Mouse (Mus musculus): ENCODE results near the gene Rab26. TPM values are rescaled to one million over a fixed set of nuclear protein-coding genes. Genes with fewer than 3 reads are reported as not detected.

Gene Rab26
- polyA plus RNA-seq, 1 experiment from 2014 or later = 1.2 TPM

DNA sequence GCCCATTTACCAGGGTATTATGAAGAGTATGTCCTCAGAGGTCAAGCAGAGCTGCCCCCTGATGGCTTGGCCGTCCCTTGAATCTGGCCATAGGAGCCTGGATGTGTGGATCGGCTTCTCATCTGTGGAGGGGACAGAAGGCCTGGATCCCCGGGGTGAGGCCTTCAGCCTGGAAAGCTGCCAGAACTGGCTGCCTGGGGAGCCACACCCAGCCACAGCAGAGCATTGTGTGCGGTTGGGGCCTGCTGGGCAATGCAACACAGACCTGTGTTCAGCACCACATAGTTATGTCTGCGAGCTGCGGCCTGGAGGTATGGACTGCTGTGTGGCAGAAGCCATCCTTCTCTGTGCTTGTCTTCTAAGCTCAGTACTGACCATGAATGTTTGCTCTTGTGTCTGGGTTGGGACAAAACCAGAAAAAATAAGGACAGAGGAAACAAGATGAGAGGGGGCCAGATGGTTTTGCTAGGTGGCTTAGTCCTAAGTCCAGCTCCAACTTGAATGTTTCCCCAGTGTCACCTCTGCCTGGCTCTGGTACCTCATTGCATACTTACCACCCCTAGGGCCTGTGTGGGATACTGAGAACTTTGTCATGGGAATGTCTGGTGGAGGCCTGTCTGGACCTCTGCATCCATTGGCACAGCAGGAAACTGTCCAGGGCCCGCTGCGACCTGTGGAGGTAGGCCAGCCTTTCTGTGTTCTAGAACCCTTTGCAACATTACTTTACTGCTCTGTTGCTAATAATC is 33.2 kb upstream of the Rab26 start:
- Histone ChIP-seq H3K9ac (replicated peaks; ENCODE audit: low read depth) (no peak overlapping the region), H3K36me3 (ENCODE audit: insufficient read depth, low read length) (peaks cover 22% of the 10 kb centered on the region; the same call in 1 of the 2 replicates), H3K4me1 (ENCODE audit: insufficient read depth, low read depth, low read length) (no peaks in the 10 kb centered on the region), H3K4me2 (replicated peaks; ENCODE audit: low read depth, low read length) (no peak overlapping the region), H3K4me3 (ENCODE audit: low read depth, low read length) (no peak overlapping the region), H3K9me3 (ENCODE audit: low read length) (no peaks in the 10 kb centered on the region), H3K27me3 (replicated peaks; ENCODE audit: insufficient read depth, low read length) (no peaks in the 10 kb centered on the region), H3K27ac (ENCODE audit: low read length) (no peak overlapping the region)
- peak; percentile 74 for DNase-seq (ENCODE audit: low spot score)
- no peak for TF ChIP-seq CTCF (IDR thresholded peaks at IDR 0.05)
- WGBS = 44% methylated on average over 8 of the region's 8 CpGs
- peak; percentile 78 for ATAC-seq

DNA sequence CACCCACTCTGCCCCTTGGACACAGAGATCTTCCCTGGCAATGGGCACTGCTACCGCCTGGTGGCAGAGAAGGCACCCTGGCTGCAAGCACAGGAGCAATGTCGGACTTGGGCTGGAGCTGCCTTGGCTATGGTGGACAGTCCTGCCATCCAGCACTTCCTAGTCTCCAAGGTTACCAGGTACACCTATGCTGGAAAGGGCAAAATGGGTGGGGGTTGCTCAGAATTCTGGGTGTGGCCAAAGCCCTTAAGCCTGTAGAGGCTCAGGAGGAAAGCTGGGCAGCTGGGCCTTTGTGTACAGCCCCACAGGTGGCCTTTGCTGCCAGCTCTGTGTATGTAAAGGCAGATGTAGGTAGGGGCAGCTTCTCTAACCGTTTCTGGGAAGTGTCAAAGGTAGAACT is 31.8 kb upstream of the Rab26 start:
- TF ChIP-seq EP300 (IDR thresholded peaks at IDR 0.05) = no peak
- peak; percentile 33 for TF ChIP-seq CTCF (IDR thresholded peaks at IDR 0.05)
- Histone ChIP-seq H3K9ac (replicated peaks; ENCODE audit: low read depth) (no peak overlapping the region), H3K27me3 (replicated peaks; ENCODE audit: insufficient read depth, low read length) (no peaks in the 10 kb centered on the region), H3K4me1 (ENCODE audit: insufficient read depth, low read depth, low read length) (peaks cover 3% of the 10 kb centered on the region; the same call in 1 of the 2 replicates), H3K27ac (ENCODE audit: low read length) (no peak overlapping the region), H3K4me2 (replicated peaks; ENCODE audit: low read depth, low read length) (no peak overlapping the region), H3K36me3 (ENCODE audit: insufficient read depth, low read length) (peaks cover 12% of the 10 kb centered on the region; the same call in 1 of the 2 replicates), H3K4me3 (ENCODE audit: low read depth, low read length) (no peak overlapping the region), H3K9me3 (ENCODE audit: low read length) (no peaks in the 10 kb centered on the region)
- peak; percentile 36 for DNase-seq (ENCODE audit: low spot score)
- peak; percentile 29; the same call in 1 of the 2 replicates for ATAC-seq
- WGBS = 64% methylated on average over 3 of the region's 3 CpGs

DNA sequence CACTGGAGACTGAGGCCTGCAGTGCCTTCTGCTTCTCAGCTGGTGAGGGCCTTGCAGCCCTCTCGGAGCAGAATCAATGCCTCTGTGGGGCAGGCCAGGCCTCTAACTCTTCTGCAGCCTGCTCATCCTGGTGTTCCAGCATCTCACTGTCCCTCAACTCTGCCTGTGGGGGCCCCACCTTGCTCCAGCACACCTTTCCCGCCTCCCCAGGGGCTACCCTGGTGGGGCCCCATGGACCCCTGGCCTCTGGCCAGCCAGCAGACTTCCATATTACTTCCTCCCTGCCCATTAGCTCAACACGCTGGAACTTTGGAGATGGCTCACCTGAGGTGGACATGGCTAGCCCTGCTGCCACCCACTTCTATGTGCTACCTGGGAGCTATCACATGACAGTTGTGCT is 31.1 kb upstream of the Rab26 start:
- Histone ChIP-seq H3K27me3 (replicated peaks; ENCODE audit: insufficient read depth, low read length) (no peaks in the 10 kb centered on the region), H3K27ac (ENCODE audit: low read length) (no peak overlapping the region), H3K4me1 (ENCODE audit: insufficient read depth, low read depth, low read length) (peaks cover 6% of the 10 kb centered on the region; the same call in 1 of the 2 replicates), H3K4me3 (ENCODE audit: low read depth, low read length) (no peak overlapping the region), H3K9me3 (ENCODE audit: low read length) (no peaks in the 10 kb centered on the region), H3K4me2 (replicated peaks; ENCODE audit: low read depth, low read length) (no peak overlapping the region), H3K9ac (replicated peaks; ENCODE audit: low read depth) (no peak overlapping the region), H3K36me3 (ENCODE audit: insufficient read depth, low read length) (peaks cover 12% of the 10 kb centered on the region; the same call in 1 of the 2 replicates)
- TF ChIP-seq CTCF (IDR thresholded peaks at IDR 0.05) (no peak), EP300 (IDR thresholded peaks at IDR 0.05) (no peak)
- no peak for DNase-seq (ENCODE audit: low spot score)
- 81% methylated on average over 3 of the region's 3 CpGs for WGBS
- ATAC-seq = no peak

DNA sequence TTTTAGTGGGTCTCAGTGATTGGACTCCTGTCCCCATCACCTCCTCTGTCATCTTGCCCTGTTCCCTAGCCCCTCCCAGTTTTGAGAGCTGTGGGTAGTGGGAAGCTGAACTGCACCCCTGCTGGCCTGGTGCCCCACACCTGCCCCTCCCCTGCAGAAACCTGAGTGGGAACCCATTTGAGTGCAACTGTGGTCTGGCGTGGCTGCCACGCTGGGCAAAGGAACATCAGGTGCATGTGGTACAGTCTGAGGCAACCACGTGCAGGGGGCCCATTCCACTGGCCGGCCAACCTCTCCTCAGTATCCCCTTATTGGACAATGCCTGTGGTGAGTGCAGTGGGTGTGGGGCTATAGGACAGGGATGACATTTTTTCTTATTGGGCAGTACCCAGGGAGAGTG is 30.4 kb upstream of the Rab26 start:
- 73% methylated on average over 4 of the region's 4 CpGs for WGBS
- peaks cover 8% of the 10 kb centered on the region; the same call in 1 of the 2 replicates for H3K4me1 ChIP-seq (ENCODE audit: insufficient read depth, low read depth, low read length)
- H3K9me3 ChIP-seq (ENCODE audit: low read length) = no peaks in the 10 kb centered on the region
- H3K4me3 ChIP-seq (ENCODE audit: low read depth, low read length) = no peak overlapping the region
- H3K36me3 ChIP-seq (ENCODE audit: insufficient read depth, low read length) = peaks cover 12% of the 10 kb centered on the region; the same call in 1 of the 2 replicates
- H3K27ac ChIP-seq (ENCODE audit: low read length) = no peak overlapping the region
- H3K9ac ChIP-seq (replicated peaks; ENCODE audit: low read depth) = no peak overlapping the region
- no peak for DNase-seq (ENCODE audit: low spot score)
- H3K4me2 ChIP-seq (replicated peaks; ENCODE audit: low read depth, low read length) = no peak overlapping the region
- TF ChIP-seq EP300 (IDR thresholded peaks at IDR 0.05) = no peak
- TF ChIP-seq CTCF (IDR thresholded peaks at IDR 0.05) = no peak
- no peak for ATAC-seq
- no peaks in the 10 kb centered on the region for H3K27me3 ChIP-seq (replicated peaks; ENCODE audit: insufficient read depth, low read length)

DNA sequence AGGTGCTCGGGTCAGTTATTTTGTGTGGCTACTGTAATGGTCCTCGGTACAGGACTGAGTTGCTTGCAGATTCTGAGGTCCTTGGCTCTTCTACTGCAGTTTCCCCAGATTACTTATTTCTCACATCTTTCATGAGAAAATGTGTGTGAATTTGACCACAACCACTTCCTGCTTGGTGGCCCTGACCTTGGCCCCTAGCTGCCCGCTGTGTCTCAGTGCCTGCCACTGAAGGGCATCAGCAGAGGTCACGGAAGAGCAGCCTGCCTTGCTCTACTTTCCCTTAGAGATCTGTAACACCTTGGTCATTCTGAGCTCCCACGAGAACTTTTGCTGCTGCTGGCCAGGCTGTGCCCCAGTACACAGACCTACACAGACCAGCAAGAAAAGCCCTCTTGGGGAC is 29.6 kb upstream of the Rab26 start:
- ATAC-seq (no peak), DNase-seq (ENCODE audit: low spot score) (no peak)
- Histone ChIP-seq H3K36me3 (ENCODE audit: insufficient read depth, low read length) (peaks cover 10% of the 10 kb centered on the region; the same call in 1 of the 2 replicates), H3K9ac (replicated peaks; ENCODE audit: low read depth) (no peak overlapping the region), H3K4me2 (replicated peaks; ENCODE audit: low read depth, low read length) (no peak overlapping the region), H3K9me3 (ENCODE audit: low read length) (no peaks in the 10 kb centered on the region), H3K4me3 (ENCODE audit: low read depth, low read length) (no peak overlapping the region), H3K27me3 (replicated peaks; ENCODE audit: insufficient read depth, low read length) (no peaks in the 10 kb centered on the region), H3K4me1 (ENCODE audit: insufficient read depth, low read depth, low read length) (peaks cover 15% of the 10 kb centered on the region; the same call in 1 of the 2 replicates), H3K27ac (ENCODE audit: low read length) (no peak overlapping the region)
- 77% methylated on average over 5 of the region's 5 CpGs for WGBS
- TF ChIP-seq EP300 (IDR thresholded peaks at IDR 0.05) = no peak
- no peak for TF ChIP-seq CTCF (IDR thresholded peaks at IDR 0.05)

DNA sequence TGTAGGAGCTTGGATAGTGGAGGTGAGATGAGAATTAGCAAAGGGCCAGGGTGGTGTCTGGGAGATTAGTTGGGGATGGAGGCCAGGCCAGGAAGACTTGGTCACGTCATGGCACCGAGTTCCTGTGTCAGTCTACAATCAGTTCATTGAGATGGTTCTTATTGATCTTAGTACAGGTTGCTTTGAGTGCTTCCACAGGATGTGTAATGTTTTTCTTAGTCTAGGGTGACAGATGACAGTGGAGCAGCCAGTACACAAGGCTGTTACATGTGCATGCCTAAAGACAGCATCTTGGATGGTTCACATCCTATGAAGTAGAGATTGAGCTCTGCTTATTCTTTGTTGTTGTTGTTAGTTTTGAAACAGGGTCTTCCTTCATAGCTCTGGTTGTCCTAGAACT is 27.6 kb upstream of the Rab26 start:
- no peak overlapping the region for H3K4me3 ChIP-seq (ENCODE audit: low read depth, low read length)
- H3K27me3 ChIP-seq (replicated peaks; ENCODE audit: insufficient read depth, low read length) = no peaks in the 10 kb centered on the region
- H3K9me3 ChIP-seq (ENCODE audit: low read length) = no peaks in the 10 kb centered on the region
- no peak for TF ChIP-seq CTCF (IDR thresholded peaks at IDR 0.05)
- TF ChIP-seq EP300 (IDR thresholded peaks at IDR 0.05) = no peak
- 0 out of 2 replicates have a peak, but pooled peaks cover 7% of the 10 kb centered on the region for H3K36me3 ChIP-seq (ENCODE audit: insufficient read depth, low read length)
- WGBS = 74% methylated on average over 2 of the region's 2 CpGs
- H3K9ac ChIP-seq (replicated peaks; ENCODE audit: low read depth) = no peak overlapping the region
- H3K27ac ChIP-seq (ENCODE audit: low read length) = 0 out of 2 replicates have a peak overlapping the region, but pooled peaks have one; percentile 57
- DNase-seq (ENCODE audit: low spot score) (no peak), ATAC-seq (no peak)
- H3K4me1 ChIP-seq (ENCODE audit: insufficient read depth, low read depth, low read length) = peaks cover 26% of the 10 kb centered on the region; the same call in 1 of the 2 replicates
- H3K4me2 ChIP-seq (replicated peaks; ENCODE audit: low read depth, low read length) = no peak overlapping the region
